21 mouse cellular contexts compared by ENCODE assay signal in genomic region chr17:83398756-83399155, GRCm38 (mm10). TPM values are rescaled to one million over a fixed set of nuclear protein-coding genes. Genes with fewer than 3 reads are reported as not detected.
DNase-seq lines count a peak whose midpoint lies in the region; ATAC-seq and TF ChIP-seq lines count a peak whose summit lies in the region.
"Had no signal": no experiment of that assay in that cellular context is flagged by ENCODE, and none has a peak within 500 bp of the region (broad histone marks: within the 10 kb centered on the region; RNA-seq: fewer than 3 reads in every experiment).

No protein-coding gene starts in this region.

- H3K27ac ChIP-seq in spleen, adult 2 months (ENCODE audit: insufficient read depth, low read length), result peak overlapping the region; percentile 46; the same call in 1 of the 2 replicates
- no peak overlapping the region for H3K27ac ChIP-seq in CH12.LX (ENCODE audit: insufficient read depth, low read depth)
- H3K27ac ChIP-seq in midbrain, embryonic 15.5 days, result no peak overlapping the region
- H3K27ac ChIP-seq: embryonic facial prominence, embryonic 10.5 days; embryonic facial prominence, embryonic 12.5 days; forebrain, embryonic 13.5 days; forebrain, embryonic 15.5 days had no signal

- ATAC-seq in midbrain, embryonic 15.5 days (replicated peaks), result no peak
- ATAC-seq: CD4-positive, CD25-positive, alpha-beta regulatory T cell, adult 4 months; forebrain, embryonic 13.5 days; forebrain, embryonic 15.5 days; forebrain, postnatal 0 days had no signal

- TF ChIP-seq EP300 in CH12.LX (IDR thresholded peaks at IDR 0.05; ENCODE audit: low read length), result no peak

- no peaks in the 10 kb centered on the region; the same call in none of the 2 replicates for H3K79me2 ChIP-seq in CH12.LX (replicated peaks; ENCODE audit: control insufficient read depth, extremely low read depth, insufficient read depth, poor library complexity, severe bottlenecking)

- TF ChIP-seq RAD21 in CH12.LX (IDR thresholded peaks at IDR 0.05; ENCODE audit: low read depth, low read length), result no peak

- H3K4me1 ChIP-seq in spleen, adult 2 months (ENCODE audit: control insufficient read depth, insufficient read depth, insufficient read length), result peaks cover 18% of the 10 kb centered on the region
- H3K4me1 ChIP-seq in CH12.LX (ENCODE audit: control insufficient read depth in 1 of 2, insufficient read depth in 2 of 2), result peaks cover 9 to 61% of the 10 kb centered on the region in 2 experiments
- H3K4me1 ChIP-seq in midbrain, embryonic 15.5 days, result no peaks in the 10 kb centered on the region
- H3K4me1 ChIP-seq: forebrain, embryonic 15.5 days had no signal

- no peak for DNase-seq in spleen, adult 2 months (ENCODE audit: low read depth in 1 of 2, low spot score in 2 of 2)
- DNase-seq in spleen, postnatal 4 days (ENCODE audit: low spot score in 2 of 2), result no peak
- DNase-seq in A20 (ENCODE audit: low read depth, low spot score), result peak; percentile 82
- DNase-seq in CH12.LX (ENCODE audit: extremely low read depth), result peak; percentile 64
- peak; percentile 51 for DNase-seq in splenic B cell, adult 2 months (ENCODE audit: low read depth, low spot score)
- no peak for DNase-seq in urinary bladder, postnatal 4 days (ENCODE audit: low spot score in 2 of 2)
- DNase-seq: adrenal gland, adult 2 months; adrenal gland, postnatal 10 days; adrenal gland, postnatal 25 days; cerebellum, adult 11-12 months; cerebellum, adult 2 months; cerebellum, adult 9-10 months; cerebellum, postnatal 10 days; cerebellum, postnatal 25 days; forebrain, postnatal 0 days had no signal

- in situ Hi-C loops in CH12.LX (cut with MboI; ENCODE audit: low pct_ligation_motif_present, low pct_unique_long_range_greater_than_20kb, low sequenced_read_pairs), result no loop called here

- dilution Hi-C loops in CH12.LX (cut with MboI; ENCODE audit: extremely low pct_ligation_motif_present, extremely low pct_unique_long_range_greater_than_20kb, low sequenced_read_pairs), result no loop called here

- WGBS in spleen, adult 2 months, result 86% methylated on average over 1 of the region's 1 CpGs
- WGBS in midbrain, embryonic 15.5 days, result 86% methylated on average over 1 of the region's 1 CpGs

- H3K9ac ChIP-seq in CH12.LX (ENCODE audit: insufficient read depth, low read depth), result no peak overlapping the region
- H3K9ac ChIP-seq in midbrain, embryonic 15.5 days, result no peak overlapping the region
- H3K9ac ChIP-seq: embryonic facial prominence, embryonic 12.5 days; forebrain, embryonic 13.5 days; forebrain, embryonic 15.5 days; forebrain, postnatal 0 days had no signal

- peaks cover 2% of the 10 kb centered on the region; the same call in 1 of the 2 replicates for H3K36me3 ChIP-seq in spleen, adult 2 months (ENCODE audit: control insufficient read depth, insufficient read depth, low read length)
- H3K36me3 ChIP-seq in CH12.LX (replicated peaks in 1 of 2; ENCODE audit: control insufficient read depth in 1 of 2, insufficient read depth in 1 of 2, low read length in 1 of 2), result peaks cover 7 to 17% of the 10 kb centered on the region in 2 experiments
- H3K36me3 ChIP-seq in splenic B cell, adult 2 months (ENCODE audit: control insufficient read depth, insufficient read depth, low read length, poor library complexity, severe bottlenecking), result 0 out of 2 replicates have a peak, but pooled peaks cover 5% of the 10 kb centered on the region
- H3K36me3 ChIP-seq in midbrain, embryonic 15.5 days (replicated peaks), result 0 out of 2 replicates have a peak, but pooled peaks cover 2% of the 10 kb centered on the region

- no peak for TF ChIP-seq POLR2A in spleen, adult 2 months (IDR thresholded peaks at IDR 0.05; ENCODE audit: low read depth, low read length)
- TF ChIP-seq POLR2A in CH12.LX (IDR thresholded peaks at IDR 0.05; ENCODE audit: low read depth, low read length), result no peak

- no peak overlapping the region for H3K4me2 ChIP-seq in CH12.LX (ENCODE audit: insufficient read depth, low read depth, poor library complexity, severe bottlenecking)
- no peak overlapping the region for H3K4me2 ChIP-seq in midbrain, embryonic 15.5 days
- H3K4me2 ChIP-seq: embryonic facial prominence, embryonic 12.5 days; forebrain, embryonic 13.5 days; forebrain, embryonic 15.5 days had no signal

- no peaks in the 10 kb centered on the region for H3K9me3 ChIP-seq in CH12.LX (replicated peaks; ENCODE audit: low read length)
- H3K9me3 ChIP-seq in midbrain, embryonic 15.5 days, result no peaks in the 10 kb centered on the region
- H3K9me3 ChIP-seq: embryonic facial prominence, embryonic 10.5 days; embryonic facial prominence, embryonic 12.5 days; forebrain, embryonic 13.5 days; forebrain, embryonic 15.5 days had no signal

- TF ChIP-seq CTCF in spleen, adult 2 months (IDR thresholded peaks at IDR 0.05; ENCODE audit: extremely low read depth, insufficient read depth, insufficient read length, insufficient replicate concordance), result no peak
- no peak for TF ChIP-seq CTCF in CH12.LX (conservative IDR thresholded peaks at IDR 0.05 in 1 of 2, IDR thresholded peaks at IDR 0.05 in 1 of 2; ENCODE audit: low read depth in 2 of 2, low read length in 2 of 2)

- no peak overlapping the region for H3K4me3 ChIP-seq in spleen, adult 2 months (ENCODE audit: extremely low read depth, insufficient read depth, insufficient read length)
- H3K4me3 ChIP-seq in CH12.LX (replicated peaks in 1 of 3; ENCODE audit: low read depth in 2 of 3, low read length in 2 of 3, poor library complexity in 1 of 3), result no peak overlapping the region
- no peak overlapping the region for H3K4me3 ChIP-seq in midbrain, embryonic 15.5 days
- H3K4me3 ChIP-seq: embryonic facial prominence, embryonic 10.5 days; embryonic facial prominence, embryonic 12.5 days; forebrain, embryonic 13.5 days; forebrain, embryonic 15.5 days had no signal

- no peaks in the 10 kb centered on the region for H3K27me3 ChIP-seq in spleen, adult 2 months (ENCODE audit: control insufficient read depth, insufficient read depth, low read length)
- no peaks in the 10 kb centered on the region for H3K27me3 ChIP-seq in CH12.LX (replicated peaks)
- no peaks in the 10 kb centered on the region for H3K27me3 ChIP-seq in splenic B cell, adult 2 months (ENCODE audit: control insufficient read depth, insufficient read depth, low read length, poor library complexity, severe bottlenecking)
- no peaks in the 10 kb centered on the region for H3K27me3 ChIP-seq in midbrain, embryonic 15.5 days (replicated peaks)
- H3K27me3 ChIP-seq: embryonic facial prominence, embryonic 12.5 days; forebrain, embryonic 13.5 days; forebrain, embryonic 15.5 days had no signal

TF ChIP-seq in CH12.LX, 34 proteins besides CTCF, POLR2A, EP300 and RAD21:
- no peak for TF ChIP-seq TBP (conservative IDR thresholded peaks at IDR 0.05; ENCODE audit: low read depth, low read length)
- no peak for TF ChIP-seq HCFC1 (IDR thresholded peaks at IDR 0.05; ENCODE audit: low read depth, low read length)
- TF ChIP-seq MAZ (IDR thresholded peaks at IDR 0.05; ENCODE audit: low read depth, low read length), result no peak
- no peak for TF ChIP-seq MXI1 (IDR thresholded peaks at IDR 0.05; ENCODE audit: low read depth, low read length)
- TF ChIP-seq USF1 (IDR thresholded peaks at IDR 0.05; ENCODE audit: low read depth, low read length), result no peak
- TF ChIP-seq MYC (IDR thresholded peaks at IDR 0.05; ENCODE audit: low read depth, low read length), result no peak
- no peak for TF ChIP-seq BHLHE40 (IDR thresholded peaks at IDR 0.05; ENCODE audit: low read depth, low read length)
- no peak for TF ChIP-seq GABPA (IDR thresholded peaks at IDR 0.05; ENCODE audit: insufficient replicate concordance, low read depth, low read length)
- no peak for TF ChIP-seq TCF12 (IDR thresholded peaks at IDR 0.05; ENCODE audit: low read depth, low read length)

RNA-seq across cellular contexts. Expression of gene Eml4, which starts 48.0 kb away (rescaled TPM):
- 13.7 and 15.0 TPM in 2 replicates for polyA plus RNA-seq in spleen, adult 2 months (2012; rRNA removed)
- 38.2 and 43.7 TPM in 2 replicates for total RNA-seq in CH12.LX (2012; rRNA removed)
- total RNA-seq in CH12.LX (2014; rRNA removed), result 75.6 and 75.9 TPM in 2 replicates
- 58.6 and 60.1 TPM in 2 replicates for polyA plus RNA-seq in CH12.LX (2012; ENCODE audit: insufficient read length, low read depth)
- polyA plus RNA-seq in midbrain, embryonic 15.5 days (2015; fragmentation: Nextera tagmentation; extraction: Ambion mirVana), result 34.0 and 35.2 TPM in 2 replicates

Comparison
In these comparisons a context has a peak if more than half of its experiments do, and no peak if none do; other contexts are left out.
1. DNase-seq: peak in A20 (single experiment), CH12.LX (single experiment) and splenic B cell, adult 2 months (single experiment); none in spleen, adult 2 months (0 of 2), spleen, postnatal 4 days (0 of 2) and urinary bladder, postnatal 4 days (0 of 2).